Mouse (Mus musculus): ENCODE measurements around the gene Copb1. TPM values are rescaled to one million over a fixed set of nuclear protein-coding genes. Genes with fewer than 3 reads are reported as not detected.

Copb1 gene
- polyA plus RNA-seq, 1 experiment = 121 TPM

DNA sequence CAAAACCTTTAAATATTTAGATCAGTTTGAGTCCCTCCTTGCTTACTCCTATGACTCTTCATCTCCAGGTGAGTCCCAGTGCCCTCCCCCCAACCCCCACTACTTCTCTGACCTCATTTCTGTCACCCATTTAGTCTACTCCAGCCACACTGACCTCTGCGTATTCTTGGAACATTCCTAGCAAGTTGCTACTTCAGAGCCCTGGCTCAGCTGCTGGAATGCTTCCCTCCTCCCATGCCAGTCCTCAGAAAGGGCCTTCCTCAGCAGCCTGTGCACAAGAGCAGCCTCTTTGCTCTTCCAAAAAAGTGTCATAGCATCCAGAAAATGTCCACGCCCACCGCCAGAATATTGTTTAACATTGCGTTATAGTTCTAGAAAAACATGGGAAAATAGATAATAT lies 84.5 kb downstream of the Copb1 start:
- Histone ChIP-seq H3K4me1 (ENCODE audit: control insufficient read depth, insufficient read depth, low read length) (peaks cover 5% of the 10 kb centered on the region), H3K9me3 (replicated peaks; ENCODE audit: control insufficient read depth, insufficient read depth, low read length, poor library complexity, severe bottlenecking) (peaks cover 3% of the 10 kb centered on the region; the same call in 1 of the 2 replicates), H3K36me3 (ENCODE audit: control insufficient read depth, insufficient read depth, low read length, poor library complexity, severe bottlenecking) (no peaks in the 10 kb centered on the region), H3K27me3 (ENCODE audit: control insufficient read depth, insufficient read depth, low read length, poor library complexity, severe bottlenecking) (no peaks in the 10 kb centered on the region), H3K9ac (ENCODE audit: low read depth, poor library complexity, severe bottlenecking) (no peak overlapping the region), H3K27ac (ENCODE audit: insufficient read depth, low read length) (no peak overlapping the region), H3K4me3 (ENCODE audit: low read depth, low read length) (no peak overlapping the region)
- TF ChIP-seq EP300 (IDR thresholded peaks at IDR 0.05; ENCODE audit: insufficient read depth, low read depth, low read length) (no peak), CTCF (IDR thresholded peaks at IDR 0.05; ENCODE audit: low read depth, low read length) (no peak), POLR2A (IDR thresholded peaks at IDR 0.05; ENCODE audit: insufficient read depth, low read length) (no peak)

DNA sequence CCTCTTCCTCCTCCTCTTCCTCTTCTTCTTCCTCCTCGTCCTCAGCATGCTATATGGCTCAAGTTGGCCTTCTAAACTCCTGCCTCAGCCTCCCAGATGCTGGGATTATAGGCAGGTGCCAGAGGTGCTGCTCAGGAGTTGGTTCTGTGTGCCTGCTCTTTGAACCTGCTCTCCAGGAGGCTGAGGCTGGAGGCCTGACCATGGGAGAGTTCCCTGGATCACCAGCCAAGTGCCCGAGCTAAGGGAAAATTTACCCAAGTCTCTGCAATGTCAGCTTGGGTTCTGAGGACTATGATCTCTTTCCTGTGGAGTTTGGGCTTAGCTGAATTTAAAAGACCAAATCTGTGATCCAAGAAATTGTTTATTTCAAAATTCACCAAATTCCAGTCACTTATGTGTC lies 85.1 kb downstream of the Copb1 start:
- TF ChIP-seq CTCF (IDR thresholded peaks at IDR 0.05; ENCODE audit: low read depth, low read length) (no peak), POLR2A (IDR thresholded peaks at IDR 0.05; ENCODE audit: insufficient read depth, low read length) (no peak), EP300 (IDR thresholded peaks at IDR 0.05; ENCODE audit: insufficient read depth, low read depth, low read length) (no peak)
- Histone ChIP-seq H3K4me3 (ENCODE audit: low read depth, low read length) (no peak overlapping the region), H3K9ac (ENCODE audit: low read depth, poor library complexity, severe bottlenecking) (no peak overlapping the region), H3K9me3 (replicated peaks; ENCODE audit: control insufficient read depth, insufficient read depth, low read length, poor library complexity, severe bottlenecking) (peaks cover 3% of the 10 kb centered on the region; the same call in 1 of the 2 replicates), H3K4me1 (ENCODE audit: control insufficient read depth, insufficient read depth, low read length) (peaks cover 5% of the 10 kb centered on the region), H3K27me3 (ENCODE audit: control insufficient read depth, insufficient read depth, low read length, poor library complexity, severe bottlenecking) (no peaks in the 10 kb centered on the region), H3K27ac (ENCODE audit: insufficient read depth, low read length) (no peak overlapping the region), H3K36me3 (ENCODE audit: control insufficient read depth, insufficient read depth, low read length, poor library complexity, severe bottlenecking) (no peaks in the 10 kb centered on the region)

Other genes starting within 250 kb of the Copb1 start
- gene Rras2, start 136.9 kb downstream of the Copb1 start, polyA plus RNA-seq (2011; ENCODE audit: insufficient read depth, insufficient read length, low read depth, missing spikeins) = 114 and 119 TPM in 2 replicates
- gene Psma1, start 21.4 kb upstream of the Copb1 start, polyA plus RNA-seq (2011; ENCODE audit: insufficient read depth, insufficient read length, low read depth, missing spikeins) = 239 and 249 TPM in 2 replicates
- gene Pde3b, start 160.6 kb upstream of the Copb1 start, polyA plus RNA-seq (2011; ENCODE audit: insufficient read depth, insufficient read length, low read depth, missing spikeins) = 10.3 and 15.7 TPM in 2 replicates

All from ES-Bruce4 (cell line).